Mouse (Mus musculus) limb, embryonic 10.5 days (tissue): ENCODE results near the gene Pgghg. TPM values are rescaled to one million over a fixed set of nuclear protein-coding genes. Genes with fewer than 3 reads are reported as not detected.

Source experiments
- DNase-seq: peaks from one replicate; pipeline ENCODE4 v3.0.0-alpha.2; 2017; ENCODE audit warnings: low spot score
- H3K27ac ChIP-seq: fragments of 300-500 bp; sonication (generic); 2 replicates; pipeline ENCODE4 v1.5.1; 2016; ENCODE audit warnings: mild to moderate bottlenecking
- H3K27me3 ChIP-seq: fragments of 300-500 bp; sonication (generic); 2 replicates; pipeline ENCODE4 v1.6.1; 2016; ENCODE audit warnings: low read depth, mild to moderate bottlenecking; ENCODE audit not compliant: poor library complexity, severe bottlenecking
- H3K36me3 ChIP-seq: fragments of 300-500 bp; sonication (generic); 2 replicates; pipeline ENCODE4 v1.6.1; 2016; ENCODE audit warnings: mild to moderate bottlenecking, moderate library complexity
- H3K4me1 ChIP-seq: fragments of 300-500 bp; sonication (generic); 2 replicates; pipeline ENCODE4 v1.6.1; 2016
- H3K4me3 ChIP-seq: fragments of 300-500 bp; sonication (generic); 2 replicates; pipeline ENCODE4 v1.5.1; 2016; ENCODE audit warnings: mild to moderate bottlenecking, moderate library complexity
- H3K9me3 ChIP-seq: fragments of 300-500 bp; sonication (generic); replicated peaks from 2 replicates; pipeline ENCODE4 v1.6.1; 2016; ENCODE audit warnings: mild to moderate bottlenecking
- WGBS: fragments of 180-500 bp; shearing (Covaris S2); methylation state at CpG from one replicate; pipeline ENCODE4 v1.1.7; 2016; 5-methylcytosine and 5-hydroxymethylcytosine counted together
- polyA plus RNA-seq: library from polyadenylated mRNA; unstranded; fragments of >200 nt; fragmentation: Nextera tagmentation; extraction: Ambion mirVana; gene quantifications from 2 replicates; pipeline ENCODE4 v1.2.1, GENCODE M21; 2016

Gene Pgghg
- polyA plus RNA-seq, 1 experiment from 2014 or later = 15.4 TPM

GRCm38 (mm10) chr7:140908634-140909107 is 32.5 kb upstream of the Pgghg start:
- WGBS = 2% methylated on average over 19 of the region's 19 CpGs
- Histone ChIP-seq H3K4me1 (peaks cover 13% of the 10 kb centered on the region), H3K9me3 (no peaks in the 10 kb centered on the region), H3K4me3 (peak overlapping the region; percentile 51), H3K36me3 (no peaks in the 10 kb centered on the region), H3K27me3 (no peaks in the 10 kb centered on the region), H3K27ac (peak overlapping the region; percentile 66)
- DNase-seq = peak; percentile 89

- 78% methylated on average over 3 of the region's 3 CpGs for WGBS
Observed at GRCm38 (mm10) chr7:140912293-140912692, 28.9 kb upstream of the Pgghg start.

GRCm38 (mm10) chr7:140912846-140913482 is 28.2 kb upstream of the Pgghg start:
- H3K9me3 ChIP-seq = no peaks in the 10 kb centered on the region
- H3K27me3 ChIP-seq = peaks cover 1% of the 10 kb centered on the region; the same call in 1 of the 2 replicates
- H3K36me3 ChIP-seq = no peaks in the 10 kb centered on the region
- no peak overlapping the region for H3K27ac ChIP-seq
- DNase-seq = no peak
- H3K4me3 ChIP-seq = no peak overlapping the region
- 80% methylated on average over 5 of the region's 5 CpGs for WGBS
- peaks cover 13% of the 10 kb centered on the region for H3K4me1 ChIP-seq

More at GRCm38 (mm10) chr7:140912293-140912692, 28.9 kb upstream of the Pgghg start:
- Histone ChIP-seq H3K9me3 (no peaks in the 10 kb centered on the region), H3K27ac (no peak overlapping the region), H3K36me3 (no peaks in the 10 kb centered on the region), H3K4me3 (no peak overlapping the region), H3K27me3 (no peaks in the 10 kb centered on the region), H3K4me1 (peaks cover 13% of the 10 kb centered on the region)
- no peak for DNase-seq

- Histone ChIP-seq H3K4me3 (no peak overlapping the region), H3K27me3 (peaks cover 10% of the 10 kb centered on the region; the same call in 1 of the 2 replicates), H3K36me3 (no peaks in the 10 kb centered on the region), H3K27ac (no peak overlapping the region), H3K4me1 (peaks cover 1% of the 10 kb centered on the region; the same call in 1 of the 2 replicates), H3K9me3 (no peaks in the 10 kb centered on the region)
- no peak for DNase-seq
- WGBS = 80% methylated on average over 8 of the region's 8 CpGs
Observed at GRCm38 (mm10) chr7:140914031-140914690, 27.0 kb upstream of the Pgghg start.

- peaks cover 14% of the 10 kb centered on the region for H3K4me1 ChIP-seq
- 79% methylated on average over 4 of the region's 4 CpGs for WGBS
- no peak overlapping the region for H3K4me3 ChIP-seq
- DNase-seq = no peak
- no peak overlapping the region for H3K27ac ChIP-seq
- no peaks in the 10 kb centered on the region for H3K36me3 ChIP-seq
- H3K9me3 ChIP-seq = no peaks in the 10 kb centered on the region
- H3K27me3 ChIP-seq = peaks cover 68% of the 10 kb centered on the region
Observed at GRCm38 (mm10) chr7:140919911-140920310, 21.3 kb upstream of the Pgghg start.

- no peak within 1 kb of the TSS; the same call in 1 of the 2 replicates for H3K4me3 ChIP-seq
- 80% methylated on average over 8 of the region's 8 CpGs for WGBS
- H3K27me3 ChIP-seq = peaks cover 74% of the 10 kb centered on the region
Observed at GRCm38 (mm10) chr7:140920418-140921029, 20.7 kb upstream of the Pgghg start, which contains the start of gene Nlrp6. Nlrp6 (plus strand) TSS chr7:140920902.

GRCm38 (mm10) chr7:140921225-140921975 is 19.8 kb upstream of the Pgghg start:
- DNase-seq = no peak
- 28% methylated on average over 22 of the region's 22 CpGs for WGBS
- Histone ChIP-seq H3K27me3 (peaks cover 76% of the 10 kb centered on the region), H3K4me3 (no peak overlapping the region; the same call in 1 of the 2 replicates), H3K27ac (no peak overlapping the region), H3K4me1 (peaks cover 14% of the 10 kb centered on the region), H3K36me3 (no peaks in the 10 kb centered on the region), H3K9me3 (no peaks in the 10 kb centered on the region)

More at GRCm38 (mm10) chr7:140920418-140921029, 20.7 kb upstream of the Pgghg start, which contains the start of gene Nlrp6:
- no peaks in the 10 kb centered on the region for H3K9me3 ChIP-seq
- H3K36me3 ChIP-seq = no peaks in the 10 kb centered on the region
- no peak for DNase-seq
- H3K4me1 ChIP-seq = peaks cover 14% of the 10 kb centered on the region
- no peak within 1 kb of the TSS for H3K27ac ChIP-seq

GRCm38 (mm10) chr7:140922398-140923069 is 18.7 kb upstream of the Pgghg start:
- Histone ChIP-seq H3K27me3 (peaks cover 80% of the 10 kb centered on the region), H3K4me1 (peaks cover 14% of the 10 kb centered on the region), H3K36me3 (no peaks in the 10 kb centered on the region), H3K27ac (no peak overlapping the region), H3K4me3 (peak overlapping the region; percentile 48), H3K9me3 (no peaks in the 10 kb centered on the region)
- DNase-seq = peak; percentile 71
- under 1% methylated on average over 49 of the region's 49 CpGs for WGBS

GRCm38 (mm10) chr7:140923070-140923775 is 18.0 kb upstream of the Pgghg start:
- 22% methylated on average over 30 of the region's 30 CpGs for WGBS
- peaks cover 76% of the 10 kb centered on the region for H3K27me3 ChIP-seq

GRCm38 (mm10) chr7:140927181-140927580 is 14.0 kb upstream of the Pgghg start:
- peaks cover 40% of the 10 kb centered on the region for H3K27me3 ChIP-seq
- H3K9me3 ChIP-seq = no peaks in the 10 kb centered on the region
- no peak for DNase-seq
- peaks cover 10% of the 10 kb centered on the region for H3K4me1 ChIP-seq
- no peak overlapping the region for H3K4me3 ChIP-seq
- 80% methylated on average over 6 of the region's 6 CpGs for WGBS
- no peaks in the 10 kb centered on the region for H3K36me3 ChIP-seq
- no peak overlapping the region for H3K27ac ChIP-seq

More at GRCm38 (mm10) chr7:140923070-140923775, 18.0 kb upstream of the Pgghg start:
- peaks cover 14% of the 10 kb centered on the region for H3K4me1 ChIP-seq
- no peaks in the 10 kb centered on the region for H3K36me3 ChIP-seq
- no peaks in the 10 kb centered on the region for H3K9me3 ChIP-seq
- no peak overlapping the region for H3K27ac ChIP-seq
- H3K4me3 ChIP-seq = peak overlapping the region; percentile 48
- no peak for DNase-seq

- no peak for DNase-seq
- no peaks in the 10 kb centered on the region for H3K9me3 ChIP-seq
- H3K4me1 ChIP-seq = peaks cover 55% of the 10 kb centered on the region
- 0 out of 2 replicates have a peak overlapping the region, but pooled peaks have one; percentile 84 for H3K27ac ChIP-seq
- H3K4me3 ChIP-seq = no peak overlapping the region
- H3K27me3 ChIP-seq = peaks cover 13% of the 10 kb centered on the region; the same call in 1 of the 2 replicates
- no peaks in the 10 kb centered on the region for H3K36me3 ChIP-seq
- WGBS = 49% methylated on average over 3 of the region's 3 CpGs
Observed at GRCm38 (mm10) chr7:140938436-140938835, 2.8 kb upstream of the Pgghg start.
